Mouse (Mus musculus) embryonic fibroblast, embryonic 13.5 days (primary cell): ENCODE data around the gene Gm20388. TPM values are rescaled to one million over a fixed set of nuclear protein-coding genes. Genes with fewer than 3 reads are reported as not detected.

ENCODE experiments used
- H3K27ac ChIP-seq: 2 replicates; pipeline ENCODE4 v1.5.1; 2012; ENCODE audit warnings: low read length, control low read depth, inconsistent platforms; ENCODE audit not compliant: insufficient read depth
- H3K4me1 ChIP-seq: 2 replicates; pipeline ENCODE4 v1.6.1; 2011; ENCODE audit warnings: low read length; ENCODE audit not compliant: control insufficient read depth, insufficient read depth
- H3K4me3 ChIP-seq: 2 replicates; pipeline ENCODE4 v1.5.1; 2011; ENCODE audit warnings: mild to moderate bottlenecking, control low read depth, low read length; ENCODE audit not compliant: insufficient read depth
- CTCF ChIP-seq: IDR thresholded peaks from 2 replicates; pipeline ENCODE4 v1.5.1; 2011; ENCODE audit warnings: mild to moderate bottlenecking, control low read depth, low read length, moderate library complexity, borderline replicate concordance; ENCODE audit not compliant: insufficient read depth
- POLR2A ChIP-seq: IDR thresholded peaks from 2 replicates; pipeline ENCODE4 v1.6.1; 2011; ENCODE audit warnings: low read depth, mild to moderate bottlenecking, control low read depth, low read length, moderate library complexity
- polyA plus RNA-seq: library from polyadenylated mRNA; stranded (reverse); fragments of >200 nt; gene quantifications from 2 replicates; pipeline ENCODE4 v1.2.4, GENCODE M21; 2011; ENCODE audit warnings: low read depth; ENCODE audit not compliant: missing spikeins, insufficient read length

Gene Gm20388
- polyA plus RNA-seq, 1 experiment: 82.8 TPM

DNA sequence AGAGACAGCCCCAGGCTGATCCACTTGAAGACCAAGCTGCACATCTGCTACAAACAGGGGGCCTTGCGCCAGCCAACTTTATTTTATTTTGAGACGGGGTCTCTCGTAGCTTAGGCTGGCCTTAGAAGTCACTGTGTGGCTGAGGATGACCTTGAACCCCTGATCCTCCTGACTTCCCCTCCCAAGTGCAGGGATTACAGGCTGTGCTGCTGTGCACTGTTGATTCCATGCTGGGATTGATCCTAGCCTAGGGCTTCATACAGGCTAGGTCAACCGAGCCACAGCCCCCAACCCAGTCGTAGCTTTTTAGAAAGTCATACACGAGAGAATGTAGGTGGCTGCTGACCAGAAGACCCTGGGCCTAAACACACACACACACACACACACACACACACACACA lies 602.5 kb downstream of the Gm20388 start:
- no peak for TF ChIP-seq CTCF
- TF ChIP-seq POLR2A: no peak
- H3K4me3 ChIP-seq: no peak overlapping the region
- H3K27ac ChIP-seq: no peak overlapping the region
- H3K4me1 ChIP-seq: no peaks in the 10 kb centered on the region

DNA sequence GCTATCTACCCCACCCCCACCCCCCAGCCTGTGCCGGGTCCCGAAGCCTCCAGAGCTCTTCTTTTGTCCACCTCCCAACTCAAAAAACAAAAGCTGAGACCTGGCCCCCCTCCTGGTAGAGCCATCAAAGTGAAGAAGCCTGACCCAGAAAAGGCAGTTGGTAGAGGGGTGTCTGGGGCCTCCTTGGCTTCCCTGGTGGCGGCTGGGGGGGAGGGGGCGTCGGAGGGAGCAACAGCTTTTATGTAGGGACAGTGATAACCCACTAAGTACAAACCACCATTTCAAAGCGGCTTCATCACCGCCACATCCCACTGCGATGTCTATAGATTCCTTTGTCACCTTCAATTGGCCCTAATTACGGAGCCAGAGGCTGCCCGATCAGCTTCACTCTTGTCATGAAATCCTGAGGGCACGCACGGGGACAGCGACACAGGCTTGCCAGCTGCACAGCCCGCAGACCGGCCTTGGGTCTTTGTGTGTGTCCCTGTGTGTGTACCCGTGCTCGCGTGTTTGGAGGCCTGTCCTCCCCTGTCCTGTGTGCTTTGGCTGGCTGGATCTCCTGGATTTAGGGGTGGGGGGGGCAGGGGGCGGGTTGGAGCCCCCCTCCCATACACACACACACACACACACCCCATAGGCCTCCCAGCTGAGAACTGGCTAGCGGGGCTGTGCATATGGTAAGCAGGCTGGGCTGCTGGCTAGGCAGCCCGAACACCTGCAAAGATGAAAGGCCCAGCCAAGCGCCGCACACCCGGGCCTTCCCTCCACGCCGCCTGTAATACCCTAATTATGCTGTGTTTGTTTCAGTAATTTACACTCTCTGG lies 603.2 kb downstream of the Gm20388 start:
- H3K27ac ChIP-seq: no peak overlapping the region
- TF ChIP-seq POLR2A (no peak), CTCF (no peak)
- H3K4me3 ChIP-seq: no peak overlapping the region
- no peaks in the 10 kb centered on the region for H3K4me1 ChIP-seq

GRCm38 (mm10) chr8:120515214-120515613 lies 604.6 kb downstream of the Gm20388 start:
- Histone ChIP-seq H3K4me3 (no peak overlapping the region), H3K4me1 (no peaks in the 10 kb centered on the region), H3K27ac (no peak overlapping the region)
- TF ChIP-seq CTCF (no peak), POLR2A (no peak)

DNA sequence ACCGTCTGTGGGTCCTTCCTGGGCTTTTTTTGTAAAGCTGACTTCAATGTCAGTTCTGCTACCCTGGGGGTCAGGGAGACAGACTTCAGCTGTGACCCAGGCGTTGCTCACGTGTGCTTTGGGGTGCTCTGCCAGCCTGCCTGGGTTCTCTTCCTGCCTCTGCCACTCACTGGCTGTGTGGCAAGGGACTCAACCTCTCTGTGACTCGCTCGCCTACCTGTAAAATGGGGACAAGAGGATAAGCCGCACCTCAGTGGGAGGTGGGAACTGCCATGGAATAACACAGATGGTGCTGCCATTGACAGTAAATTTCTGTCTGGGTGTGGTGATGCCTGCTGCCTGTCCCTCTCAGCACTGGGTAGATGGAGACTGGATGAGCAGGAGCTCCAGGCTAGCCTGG lies 605.0 kb downstream of the Gm20388 start:
- TF ChIP-seq CTCF (no peak), POLR2A (no peak)
- Histone ChIP-seq H3K4me3 (no peak overlapping the region), H3K4me1 (0 out of 2 replicates have a peak, but pooled peaks cover 3% of the 10 kb centered on the region), H3K27ac (no peak overlapping the region)

GRCm38 (mm10) chr8:120516182-120516755 lies 605.6 kb downstream of the Gm20388 start:
- Histone ChIP-seq H3K27ac (no peak overlapping the region), H3K4me1 (0 out of 2 replicates have a peak, but pooled peaks cover 3% of the 10 kb centered on the region), H3K4me3 (no peak overlapping the region)
- TF ChIP-seq POLR2A: no peak
- TF ChIP-seq CTCF: no peak

- Histone ChIP-seq H3K4me3 (no peak overlapping the region), H3K4me1 (0 out of 2 replicates have a peak, but pooled peaks cover 3% of the 10 kb centered on the region), H3K27ac (no peak overlapping the region)
- no peak for TF ChIP-seq CTCF
- TF ChIP-seq POLR2A: no peak
Measured at GRCm38 (mm10) chr8:120517666-120518410, 607.2 kb downstream of the Gm20388 start.

DNA sequence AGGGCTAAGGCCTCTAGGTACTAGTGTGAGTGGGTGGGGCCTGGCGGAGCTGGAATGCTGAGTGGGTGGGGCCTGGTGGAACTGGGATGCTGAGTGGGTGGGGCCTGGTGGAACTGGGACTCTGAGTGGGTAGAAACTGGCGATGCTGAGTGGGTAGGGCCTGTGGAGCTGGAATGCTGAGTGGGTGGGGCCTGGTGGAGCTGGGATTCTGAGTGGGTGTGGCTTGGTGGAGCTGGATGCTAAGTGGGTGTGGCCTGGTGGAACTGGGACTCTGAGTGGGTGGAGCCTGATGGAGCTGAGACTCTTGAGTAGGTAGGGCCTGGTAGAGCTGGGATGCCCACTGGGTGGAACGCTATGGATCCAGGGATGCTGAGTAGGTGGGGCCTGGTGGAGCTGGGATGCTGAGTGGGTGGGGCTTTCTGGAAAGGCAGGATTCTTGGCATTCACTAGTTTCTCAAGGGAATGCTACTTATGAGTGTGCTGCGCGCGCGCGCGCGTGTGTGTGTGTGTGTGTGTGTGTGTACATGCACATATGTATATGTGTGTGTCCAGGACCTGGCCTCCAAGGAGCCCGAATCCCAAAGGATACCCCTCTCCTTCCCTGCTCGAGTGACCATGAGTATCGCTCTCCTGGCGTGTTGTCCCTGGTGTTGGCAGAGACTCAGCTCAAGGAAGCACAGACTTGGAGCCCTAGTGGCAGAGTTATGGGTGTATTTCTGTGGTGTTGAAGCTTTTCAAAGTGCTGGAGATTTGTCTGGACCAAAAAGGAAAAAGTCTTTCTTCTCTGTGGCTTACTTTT lies 608.3 kb downstream of the Gm20388 start:
- 0 out of 2 replicates have a peak, but pooled peaks cover 3% of the 10 kb centered on the region for H3K4me1 ChIP-seq
- no peak overlapping the region for H3K27ac ChIP-seq
- TF ChIP-seq CTCF (no peak), POLR2A (no peak)
- H3K4me3 ChIP-seq: no peak overlapping the region

GRCm38 (mm10) chr8:120520287-120520686 lies 609.6 kb downstream of the Gm20388 start:
- no peak for TF ChIP-seq POLR2A
- no peak for TF ChIP-seq CTCF
- no peak overlapping the region for H3K27ac ChIP-seq
- H3K4me3 ChIP-seq: no peak overlapping the region
- 0 out of 2 replicates have a peak, but pooled peaks cover 3% of the 10 kb centered on the region for H3K4me1 ChIP-seq

- TF ChIP-seq POLR2A: no peak
- no peak for TF ChIP-seq CTCF
- Histone ChIP-seq H3K4me1 (0 out of 2 replicates have a peak, but pooled peaks cover 3% of the 10 kb centered on the region), H3K4me3 (no peak overlapping the region), H3K27ac (no peak overlapping the region)
Measured at GRCm38 (mm10) chr8:120520707-120521590, 610.3 kb downstream of the Gm20388 start.
